Mouse (Mus musculus) thymus, postnatal 0 days (tissue): ENCODE data around the gene Asic1. TPM values are rescaled to one million over a fixed set of nuclear protein-coding genes. Genes with fewer than 3 reads are reported as not detected.

Experiments
- DNase-seq: peaks from one replicate; pipeline ENCODE4 v3.0.0-alpha.2; 2015; ENCODE audit warnings: low spot score
- polyA plus RNA-seq: library from polyadenylated mRNA; unstranded; fragments of >200 nt; fragmentation: Nextera tagmentation; extraction: Ambion mirVana; gene quantifications from 2 replicates; pipeline ENCODE4 v1.2.1, GENCODE M21; 2015

Asic1 gene
- 0.94 and 1.1 TPM in 2 replicates for polyA plus RNA-seq

- no peak for DNase-seq
Measured at GRCm38 (mm10) chr15:99670154-99670821, at the start of gene Asic1. Gene Asic1 (plus strand): TSS chr15:99670368.

- DNase-seq: no peak
Measured at GRCm38 (mm10) chr15:99622063-99622462, 48.1 kb upstream of the Asic1 start.

- DNase-seq: peak; percentile 40
Measured at GRCm38 (mm10) chr15:99631618-99632017, 38.5 kb upstream of the Asic1 start.

- DNase-seq: no peak
Measured at GRCm38 (mm10) chr15:99634702-99635101, 35.5 kb upstream of the Asic1 start.

GRCm38 (mm10) chr15:99637405-99638123, 32.6 kb upstream of the Asic1 start:
- DNase-seq: no peak

- no peak for DNase-seq
Measured at GRCm38 (mm10) chr15:99638124-99638485, 32.1 kb upstream of the Asic1 start.

GRCm38 (mm10) chr15:99642622-99643021, 27.5 kb upstream of the Asic1 start:
- DNase-seq: no peak

- DNase-seq: no peak
Measured at GRCm38 (mm10) chr15:99643832-99644231, 26.3 kb upstream of the Asic1 start.

- no peak for DNase-seq
Measured at GRCm38 (mm10) chr15:99644776-99645175, 25.4 kb upstream of the Asic1 start.

GRCm38 (mm10) chr15:99648326-99648725, 21.8 kb upstream of the Asic1 start:
- peak; percentile 20 for DNase-seq

- DNase-seq: peak; percentile 30
Measured at GRCm38 (mm10) chr15:99649067-99649761, 21.0 kb upstream of the Asic1 start.

GRCm38 (mm10) chr15:99650304-99650703, 19.9 kb upstream of the Asic1 start:
- no peak for DNase-seq

GRCm38 (mm10) chr15:99651163-99651872, 18.9 kb upstream of the Asic1 start, which contains the start of gene Racgap1:
Gene Racgap1 (minus strand): TSS chr15:99651656.
- peak; percentile 97 for DNase-seq

GRCm38 (mm10) chr15:99651984-99652872, 17.9 kb upstream of the Asic1 start:
- no peak for DNase-seq

- peak; percentile 27 for DNase-seq
Measured at GRCm38 (mm10) chr15:99653291-99653690, 16.9 kb upstream of the Asic1 start.

GRCm38 (mm10) chr15:99653876-99654275, 16.3 kb upstream of the Asic1 start:
- no peak for DNase-seq

GRCm38 (mm10) chr15:99655956-99656355, 14.2 kb upstream of the Asic1 start:
- no peak for DNase-seq

GRCm38 (mm10) chr15:99658437-99658836, 11.7 kb upstream of the Asic1 start:
- no peak for DNase-seq

GRCm38 (mm10) chr15:99661121-99661830, 8.9 kb upstream of the Asic1 start:
- DNase-seq: no peak

GRCm38 (mm10) chr15:99662371-99662770, 7.8 kb upstream of the Asic1 start:
- DNase-seq: no peak
